Comparison of ENCODE assay signal across 9 mouse cellular contexts in the genomic region with DNA sequence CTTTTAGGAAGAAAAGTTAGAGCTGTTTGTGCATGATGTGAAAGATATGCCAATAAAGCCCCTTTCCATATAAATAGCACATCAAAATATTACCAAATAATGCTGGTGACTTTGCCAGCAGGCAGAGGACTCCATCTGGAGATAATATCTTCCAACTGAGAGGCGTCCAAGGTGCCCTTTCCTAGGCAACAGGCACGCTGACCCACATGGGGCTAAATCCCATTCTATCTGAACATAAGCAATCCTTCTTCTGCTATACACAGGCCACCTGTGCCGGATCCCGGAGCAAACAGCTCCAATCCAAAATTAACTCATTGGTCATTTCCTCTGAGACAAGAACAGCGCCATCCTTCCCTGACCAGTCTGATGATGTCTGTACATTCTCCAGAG.
A peak's percentile ranks its signal among the peaks of the same experiment; 100 is the strongest.
DNase-seq lines count a peak whose midpoint lies in the region; ATAC-seq and TF ChIP-seq lines count a peak whose summit lies in the region.
"Had no signal": no experiment of that assay in that cellular context is flagged by ENCODE, and none has a peak within 500 bp of the region (broad histone marks: within the 10 kb centered on the region; RNA-seq: fewer than 3 reads in every experiment).

No protein-coding gene starts in this region.

- no peak overlapping the region for H3K4me2 ChIP-seq in heart, embryonic 12.5 days
- no peak overlapping the region for H3K4me2 ChIP-seq in heart, embryonic 11.5 days
- H3K4me2 ChIP-seq in forebrain, embryonic 14.5 days (ENCODE audit: low read length) = peak overlapping the region; percentile 35; the same call in 1 of the 2 replicates
- H3K4me2 ChIP-seq in limb, embryonic 14.5 days (replicated peaks; ENCODE audit: low read depth, low read length, severe bottlenecking) = no peak overlapping the region

- no peak overlapping the region for H3K4me3 ChIP-seq in heart, embryonic 12.5 days
- no peak overlapping the region for H3K4me3 ChIP-seq in heart, embryonic 11.5 days (ENCODE audit: low read depth, low read length)
- no peak overlapping the region for H3K4me3 ChIP-seq in forebrain, embryonic 14.5 days (ENCODE audit: low read depth, low read length)
- no peak overlapping the region for H3K4me3 ChIP-seq in limb, embryonic 14.5 days (replicated peaks; ENCODE audit: low read length)
- H3K4me3 ChIP-seq: erythroblast, embryonic 14.5 days had no signal

- H3K36me3 ChIP-seq in heart, embryonic 12.5 days = no peaks in the 10 kb centered on the region
- H3K36me3 ChIP-seq in heart, embryonic 11.5 days (ENCODE audit: control insufficient read depth, insufficient read depth, low read length) = no peaks in the 10 kb centered on the region
- H3K36me3 ChIP-seq in forebrain, embryonic 14.5 days (ENCODE audit: control insufficient read depth, insufficient read depth, low read length) = no peaks in the 10 kb centered on the region
- no peaks in the 10 kb centered on the region for H3K36me3 ChIP-seq in limb, embryonic 14.5 days (ENCODE audit: control insufficient read depth, insufficient read depth, low read length)

- H3K9me3 ChIP-seq in heart, embryonic 12.5 days (replicated peaks) = no peaks in the 10 kb centered on the region
- H3K9me3 ChIP-seq in heart, embryonic 11.5 days (replicated peaks; ENCODE audit: control insufficient read depth, low read length) = no peaks in the 10 kb centered on the region
- H3K9me3 ChIP-seq in forebrain, embryonic 14.5 days (replicated peaks; ENCODE audit: control insufficient read depth, low read length) = no peaks in the 10 kb centered on the region
- H3K9me3 ChIP-seq in limb, embryonic 14.5 days (ENCODE audit: control insufficient read depth, low read length) = no peaks in the 10 kb centered on the region

- H3K27me3 ChIP-seq in heart, embryonic 12.5 days (replicated peaks) = no peaks in the 10 kb centered on the region
- no peaks in the 10 kb centered on the region for H3K27me3 ChIP-seq in heart, embryonic 11.5 days (ENCODE audit: control insufficient read depth, insufficient read depth, low read length)
- H3K27me3 ChIP-seq in forebrain, embryonic 14.5 days (replicated peaks; ENCODE audit: control insufficient read depth, insufficient read depth, low read length) = no peaks in the 10 kb centered on the region
- H3K27me3 ChIP-seq in limb, embryonic 14.5 days (ENCODE audit: control insufficient read depth, insufficient read depth, low read length) = no peaks in the 10 kb centered on the region

- H3K27ac ChIP-seq in heart, embryonic 12.5 days (ENCODE audit: poor library complexity, severe bottlenecking) = peak overlapping the region; percentile 70; the same call in 1 of the 2 replicates
- no peak overlapping the region for H3K27ac ChIP-seq in heart, embryonic 11.5 days (ENCODE audit: low read depth, low read length)
- H3K27ac ChIP-seq in forebrain, embryonic 14.5 days (ENCODE audit: low read depth, low read length) = peak overlapping the region; percentile 88
- H3K27ac ChIP-seq in limb, embryonic 14.5 days (replicated peaks; ENCODE audit: low read depth, low read length) = 0 out of 2 replicates have a peak overlapping the region, but pooled peaks have one; percentile 46

- peak; percentile 66 to 70 for DNase-seq in cerebellum, adult 18-20 months
- no peak for DNase-seq in forebrain, embryonic 14.5 days (ENCODE audit: low spot score)
- no peak for DNase-seq in limb, embryonic 14.5 days (ENCODE audit: low spot score)
- DNase-seq in urinary bladder, adult 2 months (ENCODE audit: low spot score) = no peak
- no peak for DNase-seq in left cerebral cortex, adult 11 months (ENCODE audit: low spot score)
- no peak for DNase-seq in kidney, postnatal 4 days

- no peak for TF ChIP-seq POLR2A in limb, embryonic 14.5 days (IDR thresholded peaks at IDR 0.05; ENCODE audit: borderline replicate concordance, extremely low read depth, insufficient read depth, insufficient read length)

- H3K9ac ChIP-seq in heart, embryonic 12.5 days = no peak overlapping the region
- no peak overlapping the region for H3K9ac ChIP-seq in heart, embryonic 11.5 days (ENCODE audit: low read depth, low read length)
- no peak overlapping the region for H3K9ac ChIP-seq in forebrain, embryonic 14.5 days (ENCODE audit: low read length)
- no peak overlapping the region for H3K9ac ChIP-seq in limb, embryonic 14.5 days (ENCODE audit: low read depth, low read length, severe bottlenecking)

- ATAC-seq in heart, embryonic 12.5 days (ENCODE audit: insufficient number of reproducible peaks, low FRiP score) = no peak
- no peak for ATAC-seq in heart, embryonic 11.5 days (replicated peaks; ENCODE audit: insufficient number of reproducible peaks, low FRiP score, low TSS enrichment)
- peak; percentile 47 for ATAC-seq in forebrain, embryonic 14.5 days
- no peak for ATAC-seq in limb, embryonic 14.5 days (ENCODE audit: low FRiP score, low read depth)

- peaks cover 14% of the 10 kb centered on the region for H3K4me1 ChIP-seq in heart, embryonic 12.5 days (replicated peaks)
- H3K4me1 ChIP-seq in heart, embryonic 11.5 days (ENCODE audit: control insufficient read depth, insufficient read depth, low read length) = peaks cover 5% of the 10 kb centered on the region; the same call in 1 of the 2 replicates
- peaks cover 30% of the 10 kb centered on the region for H3K4me1 ChIP-seq in forebrain, embryonic 14.5 days (ENCODE audit: control insufficient read depth, insufficient read depth, low read length)
- peaks cover 21% of the 10 kb centered on the region for H3K4me1 ChIP-seq in limb, embryonic 14.5 days (ENCODE audit: control insufficient read depth, insufficient read depth, low read length)

- WGBS in heart, embryonic 12.5 days = 66% methylated on average over 5 of the region's 5 CpGs
- WGBS in heart, embryonic 11.5 days (ENCODE audit: insufficient replicate concordance) = 62% methylated on average over 5 of the region's 5 CpGs
- 48% methylated on average over 5 of the region's 5 CpGs for WGBS in forebrain, embryonic 14.5 days
- WGBS in limb, embryonic 14.5 days = 78% methylated on average over 5 of the region's 5 CpGs

Comparison
In these comparisons a context has a peak if more than half of its experiments do, and no peak if none do; other contexts are left out.
1. DNase-seq: peak in cerebellum, adult 18-20 months (2 of 2); none in forebrain, embryonic 14.5 days (single experiment), limb, embryonic 14.5 days (single experiment), urinary bladder, adult 2 months (single experiment), left cerebral cortex, adult 11 months (single experiment) and kidney, postnatal 4 days (0 of 2).